Mouse (Mus musculus) monocyte, adult 2 months (primary cell): Measurements from ENCODE around the gene Tlr8.

ENCODE experiments used
- DNase-seq, 2 experiments: peaks; one replicate each; pipeline ENCODE4 v3.0.0; 2022; ENCODE audit warnings: low spot score in 2 of 2, low read depth in 1 of 2

The Tlr8 gene

DNA sequence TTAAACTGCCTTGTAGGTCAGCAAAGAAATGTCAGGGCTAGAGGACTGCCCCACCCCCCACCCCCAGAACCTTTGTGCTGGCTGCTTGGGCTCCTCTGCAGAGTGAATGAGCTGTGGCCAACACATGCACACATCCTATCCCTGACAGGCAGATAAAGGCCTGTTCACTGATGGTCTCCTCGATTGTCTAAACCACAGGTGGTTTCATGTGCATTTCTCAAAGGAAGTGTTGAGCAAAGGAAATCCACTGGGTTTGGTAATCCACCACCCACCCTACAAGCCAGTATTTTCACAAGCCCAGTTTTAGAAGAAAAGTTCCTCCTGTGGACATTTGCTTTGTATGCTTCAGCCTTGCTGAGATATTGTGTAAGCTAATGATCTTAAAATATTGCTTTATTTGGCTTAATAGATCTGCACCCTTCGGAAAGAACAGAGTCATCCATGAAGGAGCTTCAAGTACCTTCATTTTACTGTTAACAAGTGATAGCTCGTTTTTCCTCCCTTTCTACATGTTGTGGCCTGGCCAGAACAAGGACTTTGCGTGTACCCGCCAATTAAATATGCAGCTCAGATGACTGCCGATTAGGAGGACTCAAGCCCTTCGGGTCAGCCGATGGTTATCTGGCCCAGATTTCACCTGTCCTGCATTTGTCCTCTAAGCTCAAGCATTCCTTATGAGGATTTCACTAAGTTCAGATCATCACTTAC lies 58.2 kb downstream of the Tlr8 start:
- no peak for DNase-seq

DNA sequence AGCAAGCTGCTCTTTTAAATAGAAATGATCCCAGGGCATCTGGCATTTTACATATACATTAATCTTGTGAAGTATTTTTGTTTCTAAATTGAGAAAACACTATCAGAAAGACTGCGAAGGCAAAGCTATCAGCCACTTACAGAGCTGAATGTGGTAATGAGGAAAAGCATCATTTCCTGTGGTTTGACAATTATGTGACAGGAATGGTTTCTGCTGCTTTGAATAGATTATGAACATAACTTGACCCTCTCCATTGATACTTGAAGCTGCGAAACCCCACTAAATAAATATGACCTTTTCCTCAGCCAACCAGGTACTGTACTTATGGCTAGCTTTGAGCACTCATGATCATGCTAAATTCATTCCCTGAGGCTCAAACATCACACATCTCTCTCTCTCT lies 62.8 kb downstream of the Tlr8 start:
- DNase-seq, result no peak

DNA sequence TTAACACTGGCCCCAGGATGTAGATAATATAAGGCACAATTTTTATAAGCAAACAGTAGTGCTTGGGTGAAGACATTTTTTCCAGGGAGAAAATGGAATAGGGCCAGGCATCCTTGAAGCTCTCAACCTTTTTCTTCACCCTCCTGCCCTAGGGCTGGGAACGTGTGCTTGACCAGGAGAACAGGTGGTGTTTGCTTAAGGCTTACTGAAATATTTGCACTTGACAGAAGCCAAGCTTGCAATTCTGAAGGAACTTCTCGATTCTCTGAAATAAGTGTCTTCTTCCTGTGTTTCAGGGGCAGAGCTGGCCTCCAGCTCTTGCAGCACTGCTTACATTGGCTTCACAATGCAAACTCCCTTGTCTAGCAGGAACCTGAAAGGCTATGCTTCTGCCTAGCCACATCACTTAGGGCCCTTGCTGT lies 68.9 kb downstream of the Tlr8 start:
- no peak for DNase-seq
